Mouse (Mus musculus) liver, embryonic 14.5 days (tissue): ENCODE results near the gene Mtmr12. TPM values are rescaled to one million over a fixed set of nuclear protein-coding genes. Genes with fewer than 3 reads are reported as not detected.
"Not testable (repeated sequence)": the region's sequence is repeated elsewhere in the genome, so short reads cannot be mapped to it uniquely, and the experiment has no call there.

ENCODE experiments used
- ATAC-seq: fragments of 200-750 bp; cut with Nextera tagmentation; 2 replicates; pipeline ENCODE4 v1.8.0; 2017; ENCODE audit warnings: moderate number of reproducible peaks, mild to moderate bottlenecking, moderate library complexity; ENCODE audit not compliant: insufficient read depth
- DNase-seq, 3 experiments: peaks; one replicate each; pipeline ENCODE4 v3.0.0-alpha.2; 2012 to 2013; ENCODE audit warnings: low read depth in 3 of 3, low spot score in 3 of 3
- H3K27ac ChIP-seq: fragments of 300-500 bp; sonication (generic); 2 replicates; pipeline ENCODE4 v1.5.1; 2014; ENCODE audit warnings: moderate library complexity, mild to moderate bottlenecking, control low read depth, inconsistent platforms
- H3K27me3 ChIP-seq: fragments of 300-500 bp; sonication (generic); 2 replicates; pipeline ENCODE4 v1.6.1; 2014; ENCODE audit warnings: mild to moderate bottlenecking, low read length, moderate library complexity; ENCODE audit not compliant: control insufficient read depth, insufficient read depth
- H3K36me3 ChIP-seq: fragments of 300-500 bp; sonication (generic); replicated peaks from 2 replicates; pipeline ENCODE4 v1.6.1; 2014; ENCODE audit warnings: low read depth; ENCODE audit not compliant: control insufficient read depth, insufficient read depth
- H3K4me1 ChIP-seq, 2 experiments: fragments of 200-500 bp in 1 of 2; fragments of 300-500 bp in 1 of 2; sonication (generic) in 1 of 2; replicated peaks; 2 replicates each; pipeline ENCODE4 v1.6.1; 2012 to 2014; ENCODE audit warnings: antibody characterized with exemption in 1 of 2, inconsistent platforms in 1 of 2, low read length in 1 of 2; ENCODE audit not compliant: control insufficient read depth in 2 of 2, insufficient read depth in 2 of 2
- H3K4me2 ChIP-seq: fragments of 300-500 bp; sonication (generic); 2 replicates; pipeline ENCODE4 v1.6.1; 2014; ENCODE audit warnings: low read depth, mild to moderate bottlenecking, control low read depth, moderate library complexity
- H3K4me3 ChIP-seq, 2 experiments: fragments of 200-500 bp in 1 of 2; fragments of 300-500 bp in 1 of 2; sonication (generic) in 1 of 2; 2 replicates each; pipeline ENCODE4 v1.5.1; 2012 to 2014; ENCODE audit warnings: low read depth in 2 of 2, low read length in 2 of 2, mild to moderate bottlenecking in 2 of 2, control low read depth in 1 of 2, inconsistent platforms in 1 of 2, moderate library complexity in 1 of 2; ENCODE audit not compliant: insufficient read depth in 1 of 2
- H3K9ac ChIP-seq: fragments of 300-500 bp; sonication (generic); replicated peaks from 2 replicates; pipeline ENCODE4 v1.6.1; 2014; ENCODE audit warnings: mild to moderate bottlenecking, control low read depth, moderate library complexity
- H3K9me3 ChIP-seq: fragments of 300-500 bp; sonication (generic); 2 replicates; pipeline ENCODE4 v1.6.1; 2016; ENCODE audit warnings: low read length, mixed read lengths; ENCODE audit not compliant: control insufficient read depth
- CTCF ChIP-seq: IDR thresholded peaks from 2 replicates; pipeline ENCODE4 v1.5.1; 2016; ENCODE audit warnings: antibody characterized with exemption, low read depth, control low read depth
- EP300 ChIP-seq: IDR thresholded peaks from 2 replicates; pipeline ENCODE4 v1.6.1; 2016; ENCODE audit warnings: antibody characterized with exemption, low read depth
- WGBS: fragments of 180-500 bp; shearing (Covaris S2); extraction: QIAGEN DNeasy Blood & Tissue Kit; methylation state at CpG from one replicate; pipeline ENCODE4 v1.1.7; 2014; ENCODE audit not compliant: insufficient replicate concordance; 5-methylcytosine and 5-hydroxymethylcytosine counted together
- polyA plus RNA-seq, 2 experiments: library from polyadenylated mRNA; depleted of rRNA in 1 of 2; stranded (reverse) in 1 of 2; unstranded in 1 of 2; fragments of >200 nt; fragmentation: Nextera tagmentation in 1 of 2; extraction: Ambion mirVana in 1 of 2; gene quantifications; 2 replicates each; pipeline versions ENCODE4 v1.2.1 to v1.2.3; 2012 to 2014

Mtmr12 gene
- polyA plus RNA-seq, 2 experiments = 6.4 to 7.2 TPM

DNA sequence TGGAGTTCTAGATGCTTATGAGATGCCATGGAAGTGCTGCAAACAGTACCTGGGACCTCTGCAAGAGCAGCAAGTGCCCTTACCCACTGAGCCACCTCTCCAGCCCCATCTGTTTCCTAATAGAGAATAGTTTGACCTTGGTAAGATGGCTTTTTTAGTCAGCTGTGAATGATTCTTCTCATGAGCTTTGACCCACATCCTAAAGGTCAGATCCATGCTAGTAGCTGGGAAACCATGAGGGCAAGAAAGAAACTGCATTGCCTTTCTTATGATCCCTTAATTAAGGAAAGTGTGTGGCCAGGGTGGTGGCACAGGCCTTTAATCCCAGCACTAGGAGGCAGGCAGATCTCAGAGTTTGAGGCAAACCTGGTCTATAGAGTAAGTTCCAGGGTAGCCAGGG is 3.0 kb upstream of the Mtmr12 start:
- DNase-seq (no peak), ATAC-seq (no peak)
- Histone ChIP-seq H3K4me3 (no peak overlapping the region), H3K36me3 (no peaks in the 10 kb centered on the region), H3K27ac (no peak overlapping the region), H3K27me3 (no peaks in the 10 kb centered on the region), H3K9me3 (no peaks in the 10 kb centered on the region), H3K9ac (no peak overlapping the region), H3K4me2 (no peak overlapping the region), H3K4me1 (peaks cover 15 to 26% of the 10 kb centered on the region in 2 experiments)
- TF ChIP-seq CTCF (no peak), EP300 (no peak)

- no peak for ATAC-seq
- Histone ChIP-seq H3K9ac (no peak overlapping the region), H3K27ac (no peak overlapping the region), H3K36me3 (no peaks in the 10 kb centered on the region), H3K4me1 (peaks cover 19 to 27% of the 10 kb centered on the region in 2 experiments), H3K27me3 (no peaks in the 10 kb centered on the region), H3K9me3 (no peaks in the 10 kb centered on the region), H3K4me2 (no peak overlapping the region), H3K4me3 (no peak overlapping the region)
- TF ChIP-seq EP300 = no peak
- no peak for TF ChIP-seq CTCF
- 71% methylated on average over 3 of the region's 3 CpGs for WGBS
- DNase-seq = no peak
Observed at GRCm38 (mm10) chr15:12202456-12202855, 2.4 kb upstream of the Mtmr12 start.

- H3K4me2 ChIP-seq = peak overlapping the region; percentile 96; the same call in 1 of the 2 replicates
- DNase-seq = not testable (repeated sequence)
- WGBS = 64% methylated on average over 5 of the region's 5 CpGs
Observed at GRCm38 (mm10) chr15:12203008-12203407, 1.8 kb upstream of the Mtmr12 start.

GRCm38 (mm10) chr15:12203512-12204318 is 1.1 kb upstream of the Mtmr12 start:
- H3K9me3 ChIP-seq = no peaks in the 10 kb centered on the region
- TF ChIP-seq CTCF = no peak
- no peak for TF ChIP-seq EP300
- DNase-seq (no peak), ATAC-seq (no peak)
- peak overlapping the region; percentile 95 for H3K27ac ChIP-seq
- peak overlapping the region; percentile 96 for H3K4me2 ChIP-seq
- H3K36me3 ChIP-seq = no peaks in the 10 kb centered on the region
- H3K9ac ChIP-seq = peak overlapping the region; percentile 85
- peaks cover 19 to 30% of the 10 kb centered on the region in 2 experiments for H3K4me1 ChIP-seq
- H3K4me3 ChIP-seq = peak overlapping the region; percentile 65 to 86
- H3K27me3 ChIP-seq = no peaks in the 10 kb centered on the region
- WGBS = 37% methylated on average over 10 of the region's 10 CpGs

More at GRCm38 (mm10) chr15:12203008-12203407, 1.8 kb upstream of the Mtmr12 start:
- H3K4me1 ChIP-seq = peaks cover 19 to 30% of the 10 kb centered on the region in 2 experiments
- H3K9me3 ChIP-seq, H3K27ac ChIP-seq, H3K36me3 ChIP-seq, H3K9ac ChIP-seq, H3K4me3 ChIP-seq, H3K27me3 ChIP-seq, ATAC-seq: not testable (repeated sequence)

- Histone ChIP-seq H3K4me1 (peaks cover 20 to 40% of the 10 kb centered on the region in 2 experiments), H3K9ac (peak overlapping the region; percentile 97), H3K27ac (peak overlapping the region; percentile 79), H3K36me3 (no peaks in the 10 kb centered on the region), H3K4me2 (peak overlapping the region; percentile 96), H3K4me3 (peak overlapping the region; percentile 81 to 86), H3K9me3 (no peaks in the 10 kb centered on the region), H3K27me3 (no peaks in the 10 kb centered on the region)
- peak; percentile 78 for ATAC-seq
- TF ChIP-seq EP300 = no peak
- TF ChIP-seq CTCF = no peak
- no peak for DNase-seq
- WGBS = under 1% methylated on average over 68 of the region's 73 CpGs
Observed at GRCm38 (mm10) chr15:12205160-12205901, 503 bp downstream of the Mtmr12 start.
